Mouse (Mus musculus) brain, embryonic 14.5 days (tissue): ENCODE measurements around the gene Lrif1. TPM values are rescaled to one million over a fixed set of nuclear protein-coding genes. Genes with fewer than 3 reads are reported as not detected.
A peak's percentile ranks its signal among the peaks of the same experiment; 100 is the strongest.
"Not testable (repeated sequence)": the region's sequence is repeated elsewhere in the genome, so short reads cannot be mapped to it uniquely, and the experiment has no call there.

Experiments used
- DNase-seq: peaks from one replicate; pipeline ENCODE4 v3.0.0-alpha.2; 2011; ENCODE audit warnings: low read depth
- CTCF ChIP-seq: fragments of 200-500 bp; IDR thresholded peaks from 2 replicates; pipeline ENCODE4 v1.5.1; 2012; ENCODE audit warnings: inconsistent platforms, mild to moderate bottlenecking, moderate library complexity, borderline replicate concordance; ENCODE audit not compliant: insufficient read depth, insufficient read length; ENCODE audit errors: extremely low read depth
- POLR2A ChIP-seq: fragments of 200-500 bp; IDR thresholded peaks from 2 replicates; pipeline ENCODE4 v1.6.1; 2012; ENCODE audit warnings: mild to moderate bottlenecking, inconsistent platforms, borderline replicate concordance; ENCODE audit not compliant: poor library complexity, insufficient read depth, insufficient read length, severe bottlenecking; ENCODE audit errors: extremely low read depth
- polyA plus RNA-seq: library from polyadenylated mRNA; depleted of rRNA; stranded (reverse); fragments of >200 nt; gene quantifications from 2 replicates; pipeline ENCODE4 v1.2.3, GENCODE M21; 2012; rRNA removed

Gene Lrif1
- 14.3 and 15.5 TPM in 2 replicates for polyA plus RNA-seq

DNA sequence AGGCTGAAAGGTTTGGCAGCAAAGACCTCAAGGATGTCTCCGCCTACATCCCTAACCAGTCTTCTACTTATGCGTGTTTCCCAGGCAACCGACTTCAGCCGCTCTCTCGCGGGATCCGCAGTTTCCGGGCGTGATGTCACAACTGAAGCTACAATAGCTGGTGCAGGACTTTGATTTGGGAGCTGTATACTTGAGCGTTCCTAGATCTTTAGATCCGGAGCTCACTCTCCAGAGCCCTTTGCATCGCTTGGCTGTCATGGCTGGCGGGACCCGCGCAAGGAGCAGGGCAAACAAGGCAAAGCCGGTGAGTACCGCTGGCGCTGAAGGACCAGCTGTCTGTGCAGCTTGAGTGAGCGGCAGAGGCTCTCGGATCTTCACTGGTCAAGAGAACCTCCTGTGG, at the start of gene Lrif1:
Gene Lrif1 (plus strand): TSS at position 158 of the 400 bp plus-strand sequence.
- peak; percentile 97 for DNase-seq

DNA sequence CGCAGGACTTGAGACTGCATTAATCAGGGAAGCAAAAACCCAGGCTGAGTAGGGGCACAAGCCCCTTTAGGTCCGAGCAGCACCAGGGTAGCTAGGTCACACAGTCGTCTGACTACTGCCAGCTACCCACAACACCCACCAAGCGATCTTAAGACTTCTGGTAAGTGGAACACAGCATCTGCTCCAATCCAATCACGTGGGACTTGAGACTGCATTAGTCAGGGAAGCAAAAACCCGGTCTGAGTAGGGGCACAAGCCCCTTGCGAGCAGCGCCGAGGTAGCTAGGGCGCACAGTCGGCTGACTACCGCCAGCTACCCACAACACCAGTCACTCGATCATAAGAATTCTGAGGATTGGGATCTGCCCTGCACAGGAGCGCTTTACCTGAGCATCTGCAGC, 12.0 kb upstream of the Lrif1 start:
- not testable (repeated sequence) for DNase-seq

More for the DNA sequence above, at the start of gene Lrif1:
- TF ChIP-seq CTCF (no peak), POLR2A (peak; percentile 37; the same call in 1 of the 2 replicates)

DNA sequence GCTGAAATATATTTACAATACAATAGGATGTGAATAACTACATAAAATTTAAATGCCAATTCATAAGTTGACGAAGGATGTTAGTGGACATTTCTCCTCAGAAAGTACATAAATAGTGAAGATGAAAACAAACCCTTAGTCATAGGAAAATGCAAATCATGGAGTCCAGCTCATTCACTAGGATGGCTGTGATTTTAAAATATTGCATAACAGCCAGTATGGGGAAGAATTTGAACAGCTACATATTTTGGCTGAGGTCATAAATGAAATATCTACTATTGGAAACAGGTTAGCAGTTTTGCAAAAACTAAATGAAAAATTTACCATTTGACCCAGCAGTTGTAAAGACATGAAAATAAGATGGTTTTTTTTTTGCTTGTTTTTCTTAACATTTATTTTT, 594 bp downstream of the Lrif1 start:
- DNase-seq, result peak; percentile 32
- TF ChIP-seq POLR2A (no peak), CTCF (no peak)

DNA sequence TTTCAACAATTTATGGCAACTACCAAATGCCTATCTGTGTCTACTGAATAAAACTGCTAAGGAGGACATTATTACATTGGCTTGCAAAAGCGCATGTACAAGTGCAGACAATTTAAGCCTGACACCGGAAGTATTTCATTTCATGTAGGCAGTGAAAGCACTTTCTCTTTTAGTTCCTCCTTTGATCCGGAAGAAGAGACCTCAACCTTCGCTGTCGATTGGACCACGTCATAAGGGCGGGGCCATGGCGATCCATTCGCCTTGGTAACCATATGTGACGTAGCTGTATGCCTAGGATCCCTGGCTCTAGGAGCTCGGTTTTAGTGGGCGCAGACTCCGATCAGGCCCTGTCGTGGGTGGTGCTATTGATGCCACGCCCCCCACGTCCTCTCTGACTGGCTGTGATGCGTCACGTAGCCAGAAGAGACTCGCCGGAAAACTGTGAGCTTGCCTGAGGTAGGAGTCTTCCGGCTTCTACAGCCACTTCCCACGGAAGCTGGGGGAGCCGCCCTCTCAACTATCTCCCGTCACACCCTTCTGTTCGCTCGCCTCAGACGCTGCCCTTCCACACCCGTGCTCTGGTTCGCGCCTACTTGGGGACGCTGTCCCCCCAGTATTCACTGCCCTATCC, 36.7 kb downstream of the Lrif1 start:
- no peak for TF ChIP-seq CTCF
- TF ChIP-seq POLR2A, result peak; percentile 48; the same call in 1 of the 2 replicates
- DNase-seq, result peak; percentile 100

DNA sequence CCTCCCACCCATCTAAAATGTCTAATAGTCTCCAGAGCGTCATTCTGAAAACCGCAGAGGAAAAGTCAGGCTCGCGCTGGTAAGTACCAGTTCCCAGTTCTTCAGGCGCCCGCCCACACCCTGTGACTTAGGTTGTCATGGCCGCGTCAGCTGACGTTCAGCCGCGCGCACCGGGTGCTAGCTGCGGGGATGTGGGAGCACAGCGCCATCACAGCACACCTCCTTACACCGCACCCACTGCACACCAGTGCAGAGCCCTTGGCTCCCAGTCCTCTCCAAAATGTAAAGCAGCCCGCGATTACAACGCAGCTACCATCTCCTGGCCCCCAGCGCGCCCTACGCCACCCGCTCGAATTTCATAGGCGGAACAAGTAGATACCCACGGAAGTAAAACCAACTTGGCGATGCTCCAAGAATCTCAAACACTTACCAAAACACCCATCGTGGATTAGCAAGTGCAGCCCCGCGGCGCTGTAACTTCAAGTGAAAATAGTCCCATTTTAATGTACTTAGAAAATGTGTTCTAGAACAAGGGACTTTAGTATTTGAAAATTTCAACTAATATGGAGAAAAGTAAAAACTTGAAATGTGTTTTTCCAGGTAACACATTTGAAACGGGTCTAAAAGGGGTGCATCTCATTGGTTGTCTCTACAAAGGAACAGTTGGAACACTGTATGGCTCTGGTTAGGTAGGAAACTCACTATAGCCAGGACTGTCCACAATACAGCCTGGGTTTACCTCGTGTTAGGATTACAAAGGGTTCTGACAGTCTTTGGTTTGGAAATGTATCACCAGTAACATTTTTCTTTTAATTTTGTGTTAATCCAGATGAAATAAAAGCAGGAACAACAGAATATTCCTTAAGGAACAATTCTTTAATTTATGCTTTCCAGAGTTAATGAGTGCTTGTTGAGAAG, 37.5 kb downstream of the Lrif1 start:
- TF ChIP-seq POLR2A, result peak; percentile 9; the same call in 1 of the 2 replicates
- TF ChIP-seq CTCF, result peak; percentile 12; the same call in 1 of the 2 replicates
- DNase-seq, result peak; percentile 95

DNA sequence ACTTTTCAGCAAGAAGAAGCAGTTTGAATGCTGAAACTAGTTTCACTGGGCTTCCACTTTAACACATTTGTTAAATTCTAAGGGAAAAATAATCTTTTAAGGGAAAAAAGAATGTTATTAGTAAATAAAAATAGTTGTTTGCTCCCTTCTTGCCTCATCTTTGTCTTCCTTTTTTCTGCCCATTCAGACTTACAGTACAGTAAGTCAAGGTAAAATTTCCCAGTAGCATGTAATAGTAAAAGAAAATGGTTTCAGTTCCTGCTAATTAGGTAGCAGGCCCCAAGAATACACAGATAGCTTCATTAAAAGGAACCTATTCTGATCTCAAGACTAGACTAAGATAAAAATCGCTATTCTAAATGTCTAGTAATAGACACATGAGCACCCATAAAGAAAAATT, 71.1 kb downstream of the Lrif1 start:
- TF ChIP-seq POLR2A, result no peak
- no peak for TF ChIP-seq CTCF

DNA sequence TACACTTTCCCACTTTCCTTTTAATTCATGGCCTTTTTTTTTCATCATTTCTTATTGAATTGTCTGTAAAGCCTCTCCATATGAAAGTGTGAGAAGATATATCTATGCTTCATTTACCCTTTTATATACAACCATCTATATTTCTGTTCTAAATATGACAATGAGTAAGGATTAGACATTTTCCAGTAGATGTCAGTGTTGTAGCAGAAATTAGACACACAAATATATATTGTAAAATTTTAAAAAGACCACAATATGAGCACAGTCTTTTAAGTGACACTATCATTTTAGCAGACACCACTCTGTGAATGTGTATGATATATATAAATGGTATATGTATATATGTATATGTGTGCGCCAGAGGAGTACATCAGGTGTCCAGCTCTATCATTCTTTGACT, 87.0 kb downstream of the Lrif1 start:
- TF ChIP-seq CTCF (no peak), POLR2A (no peak)
- DNase-seq, result no peak

More for the DNA sequence above, 71.1 kb downstream of the Lrif1 start:
- DNase-seq, result no peak

DNA sequence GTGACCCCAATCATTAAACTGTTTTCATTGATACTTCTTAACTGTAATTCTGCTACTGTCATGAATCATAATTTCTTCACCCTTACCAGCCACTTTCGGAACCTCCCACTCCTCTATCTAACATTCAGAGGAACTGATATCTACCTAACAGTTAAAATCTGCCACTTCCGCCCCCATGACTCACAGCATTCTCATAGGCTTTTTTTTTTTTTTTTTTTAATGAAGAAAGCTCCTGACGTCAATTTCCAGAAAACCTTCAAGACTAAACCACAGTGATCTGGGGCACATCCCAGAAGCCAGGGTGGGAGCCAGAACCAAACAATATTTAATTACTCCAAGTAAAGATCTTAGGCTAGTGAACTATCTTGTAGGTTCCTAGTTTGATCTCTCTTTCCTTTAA, 100.3 kb downstream of the Lrif1 start:
- no peak for DNase-seq
- TF ChIP-seq CTCF (no peak), POLR2A (no peak)

Other genes with a start within 250 kb of the Lrif1 start
- 0.29 and 0.49 TPM in 2 replicates for gene Dennd2d, start 202.6 kb upstream of the Lrif1 start, polyA plus RNA-seq
- gene Dram2, start 137.2 kb upstream of the Lrif1 start, polyA plus RNA-seq, result 36.1 and 42.9 TPM in 2 replicates
- gene Cept1, start 137.2 kb upstream of the Lrif1 start, polyA plus RNA-seq, result 27.9 and 30.0 TPM in 2 replicates
- 3.0 and 3.1 TPM in 2 replicates for gene Cd53, start 105.2 kb downstream of the Lrif1 start, polyA plus RNA-seq
- gene Olfr266, start 141.3 kb downstream of the Lrif1 start, polyA plus RNA-seq, result 0.05 TPM in 1 of 2 replicates, not detected in the other